Mouse (Mus musculus) embryonic facial prominence, embryonic 11.5 days (tissue): ENCODE results near the gene Bmpr1b. TPM values are rescaled to one million over a fixed set of nuclear protein-coding genes. Genes with fewer than 3 reads are reported as not detected.

Experiments used
- ATAC-seq: fragments of 200-750 bp; cut with Nextera tagmentation; replicated peaks from 2 replicates; pipeline ENCODE4 v1.8.0; 2017; ENCODE audit warnings: low read depth; ENCODE audit not compliant: insufficient number of reproducible peaks, low FRiP score, low TSS enrichment
- DNase-seq: peaks from one replicate; pipeline ENCODE4 v3.0.0-alpha.2; 2015; ENCODE audit warnings: low spot score
- H3K27ac ChIP-seq: fragments of 300-500 bp; sonication (generic); replicated peaks from 2 replicates; pipeline ENCODE4 v1.5.1; 2014; ENCODE audit warnings: mild to moderate bottlenecking, low read depth, low read length, control low read depth
- H3K27me3 ChIP-seq: fragments of 300-500 bp; sonication (generic); 2 replicates; pipeline ENCODE4 v1.6.1; 2014; ENCODE audit warnings: mild to moderate bottlenecking, low read length, moderate library complexity, mixed read lengths; ENCODE audit not compliant: control insufficient read depth, insufficient read depth
- H3K36me3 ChIP-seq: fragments of 300-500 bp; sonication (generic); replicated peaks from 2 replicates; pipeline ENCODE4 v1.6.1; 2014; ENCODE audit warnings: low read depth, mild to moderate bottlenecking, low read length, moderate library complexity, mixed read lengths; ENCODE audit not compliant: control insufficient read depth, insufficient read depth
- H3K4me1 ChIP-seq: fragments of 300-500 bp; sonication (generic); 2 replicates; pipeline ENCODE4 v1.6.1; 2014; ENCODE audit warnings: low read length, mixed read lengths; ENCODE audit not compliant: control insufficient read depth, insufficient read depth
- H3K4me2 ChIP-seq: fragments of 300-500 bp; sonication (generic); 2 replicates; pipeline ENCODE4 v1.6.1; 2014; ENCODE audit warnings: low read depth, mild to moderate bottlenecking, control low read depth, low read length, moderate library complexity
- H3K4me3 ChIP-seq: fragments of 300-500 bp; sonication (generic); 2 replicates; pipeline ENCODE4 v1.5.1; 2014; ENCODE audit warnings: low read depth, low read length, control low read depth
- H3K9ac ChIP-seq: fragments of 300-500 bp; sonication (generic); replicated peaks from 2 replicates; pipeline ENCODE4 v1.6.1; 2014; ENCODE audit warnings: mild to moderate bottlenecking, control low read depth, low read length
- H3K9me3 ChIP-seq: fragments of 300-500 bp; sonication (generic); replicated peaks from 2 replicates; pipeline ENCODE4 v1.6.1; 2016; ENCODE audit warnings: mild to moderate bottlenecking, low read length, inconsistent platforms, mixed read lengths; ENCODE audit not compliant: control insufficient read depth
- WGBS: fragments of 180-500 bp; shearing (Covaris S2); extraction: QIAGEN DNeasy Blood & Tissue Kit; methylation state at CpG from one replicate; pipeline ENCODE4 v1.1.7; 2014; 5-methylcytosine and 5-hydroxymethylcytosine counted together
- polyA plus RNA-seq: library from polyadenylated mRNA; unstranded; fragments of >200 nt; fragmentation: Nextera tagmentation; extraction: Ambion mirVana; gene quantifications from 2 replicates; pipeline ENCODE4 v1.2.1, GENCODE M21; 2014

The Bmpr1b gene
- polyA plus RNA-seq, 1 experiment from 2014 or later, result 11.8 TPM

- peak; percentile 26 for DNase-seq
- 65% methylated on average over 4 of the region's 4 CpGs for WGBS
- no peaks in the 10 kb centered on the region for H3K9me3 ChIP-seq
- no peaks in the 10 kb centered on the region; the same call in 1 of the 2 replicates for H3K4me1 ChIP-seq
- no peak overlapping the region for H3K9ac ChIP-seq
- ATAC-seq, result no peak
- no peak overlapping the region for H3K4me2 ChIP-seq
- H3K36me3 ChIP-seq, result no peaks in the 10 kb centered on the region
- no peak overlapping the region for H3K4me3 ChIP-seq
- H3K27ac ChIP-seq, result no peak overlapping the region
- H3K27me3 ChIP-seq, result no peaks in the 10 kb centered on the region
Observed at GRCm38 (mm10) chr3:141897698-141898097, 271.5 kb downstream of the Bmpr1b start.

- DNase-seq, result peak; percentile 26
- H3K9me3 ChIP-seq, result no peaks in the 10 kb centered on the region
- no peaks in the 10 kb centered on the region for H3K36me3 ChIP-seq
- no peaks in the 10 kb centered on the region; the same call in 1 of the 2 replicates for H3K4me1 ChIP-seq
- no peak overlapping the region for H3K4me3 ChIP-seq
- H3K27me3 ChIP-seq, result no peaks in the 10 kb centered on the region
- no peak overlapping the region for H3K9ac ChIP-seq
- peak; percentile 56 for ATAC-seq
- 17% methylated on average over 4 of the region's 4 CpGs for WGBS
- H3K4me2 ChIP-seq, result no peak overlapping the region
- H3K27ac ChIP-seq, result no peak overlapping the region
Observed at GRCm38 (mm10) chr3:141896870-141897554, 272.2 kb downstream of the Bmpr1b start.

- Histone ChIP-seq H3K4me2 (no peak overlapping the region), H3K4me3 (no peak overlapping the region), H3K9ac (no peak overlapping the region), H3K4me1 (no peaks in the 10 kb centered on the region; the same call in 1 of the 2 replicates), H3K36me3 (no peaks in the 10 kb centered on the region), H3K27ac (no peak overlapping the region), H3K9me3 (no peaks in the 10 kb centered on the region), H3K27me3 (no peaks in the 10 kb centered on the region)
- no peak for DNase-seq
- 73% methylated on average over 5 of the region's 5 CpGs for WGBS
- ATAC-seq, result no peak
Observed at GRCm38 (mm10) chr3:141895096-141895495, 274.1 kb downstream of the Bmpr1b start.

GRCm38 (mm10) chr3:141890668-141891067, 278.6 kb downstream of the Bmpr1b start:
- Histone ChIP-seq H3K9me3 (no peaks in the 10 kb centered on the region), H3K9ac (no peak overlapping the region), H3K36me3 (no peaks in the 10 kb centered on the region), H3K4me3 (no peak overlapping the region), H3K27me3 (no peaks in the 10 kb centered on the region), H3K27ac (no peak overlapping the region), H3K4me1 (no peaks in the 10 kb centered on the region), H3K4me2 (no peak overlapping the region)
- ATAC-seq (peak; percentile 56; the same call in 1 of the 2 replicates), DNase-seq (peak; percentile 58)
- WGBS, result 26% methylated on average over 4 of the region's 4 CpGs

GRCm38 (mm10) chr3:141887476-141888274, 281.6 kb downstream of the Bmpr1b start:
- no peak for ATAC-seq
- Histone ChIP-seq H3K36me3 (no peaks in the 10 kb centered on the region), H3K27me3 (no peaks in the 10 kb centered on the region), H3K27ac (no peak overlapping the region), H3K4me1 (no peaks in the 10 kb centered on the region), H3K4me3 (no peak overlapping the region), H3K9me3 (no peaks in the 10 kb centered on the region), H3K9ac (no peak overlapping the region), H3K4me2 (no peak overlapping the region)
- WGBS, result 52% methylated on average over 4 of the region's 4 CpGs
- DNase-seq, result peak; percentile 61

GRCm38 (mm10) chr3:141884190-141884589, 285.0 kb downstream of the Bmpr1b start:
- no peak for DNase-seq
- WGBS, result 94% methylated on average over 5 of the region's 5 CpGs

DNA sequence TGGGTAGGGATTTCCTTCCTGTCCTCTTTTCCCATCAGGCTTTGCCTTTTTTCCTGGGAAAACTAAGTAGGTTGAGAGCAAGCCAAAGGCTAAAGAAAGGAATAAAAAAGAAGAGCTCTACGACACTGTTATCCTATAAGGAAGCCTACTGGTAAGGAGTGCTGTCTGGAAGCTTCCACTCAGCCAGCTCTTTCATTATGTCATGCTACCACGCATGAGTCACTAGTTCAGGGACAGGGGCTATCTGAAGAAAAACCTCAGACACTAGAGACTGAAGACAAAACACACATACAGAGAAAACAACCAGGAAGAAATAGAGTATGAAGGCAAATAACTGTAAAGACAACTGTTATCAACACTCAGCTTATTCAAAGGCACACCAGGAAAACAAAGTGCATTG, 286.7 kb downstream of the Bmpr1b start:
- Histone ChIP-seq H3K27me3 (no peaks in the 10 kb centered on the region), H3K4me1 (no peaks in the 10 kb centered on the region), H3K9me3 (no peaks in the 10 kb centered on the region), H3K27ac (no peak overlapping the region), H3K4me2 (no peak overlapping the region), H3K9ac (no peak overlapping the region), H3K36me3 (no peaks in the 10 kb centered on the region), H3K4me3 (no peak overlapping the region)
- DNase-seq (no peak), ATAC-seq (no peak)
- WGBS, result 77% methylated on average over 2 of the region's 2 CpGs

More at GRCm38 (mm10) chr3:141884190-141884589, 285.0 kb downstream of the Bmpr1b start:
- no peaks in the 10 kb centered on the region for H3K36me3 ChIP-seq
- no peak for ATAC-seq
- no peak overlapping the region for H3K4me2 ChIP-seq
- H3K4me3 ChIP-seq, result no peak overlapping the region
- no peaks in the 10 kb centered on the region for H3K4me1 ChIP-seq
- H3K27ac ChIP-seq, result no peak overlapping the region
- no peaks in the 10 kb centered on the region for H3K9me3 ChIP-seq
- no peaks in the 10 kb centered on the region for H3K27me3 ChIP-seq
- no peak overlapping the region for H3K9ac ChIP-seq
